Mouse (Mus musculus) forebrain, embryonic 13.5 days (tissue): ENCODE results near the gene Ucp2. TPM values are rescaled to one million over a fixed set of nuclear protein-coding genes. Genes with fewer than 3 reads are reported as not detected.

Experiments used
- ATAC-seq: fragments of 200-750 bp; cut with Nextera tagmentation; 2 replicates; pipeline ENCODE4 v1.8.0; 2017
- H3K27ac ChIP-seq: fragments of 300-500 bp; sonication (generic); 2 replicates; pipeline ENCODE4 v1.5.1; 2015; ENCODE audit warnings: inconsistent platforms, mild to moderate bottlenecking, moderate library complexity
- H3K27me3 ChIP-seq: fragments of 300-500 bp; sonication (generic); 2 replicates; pipeline ENCODE4 v1.6.1; 2015; ENCODE audit warnings: mild to moderate bottlenecking, inconsistent platforms
- H3K36me3 ChIP-seq: fragments of 300-500 bp; sonication (generic); 2 replicates; pipeline ENCODE4 v1.6.1; 2015; ENCODE audit warnings: mild to moderate bottlenecking, inconsistent platforms; ENCODE audit not compliant: poor library complexity, severe bottlenecking
- H3K4me1 ChIP-seq: fragments of 300-500 bp; sonication (generic); 2 replicates; pipeline ENCODE4 v1.6.1; 2015; ENCODE audit warnings: inconsistent platforms
- H3K4me2 ChIP-seq: fragments of 300-500 bp; sonication (generic); 2 replicates; pipeline ENCODE4 v1.6.1; 2015; ENCODE audit warnings: inconsistent platforms, mild to moderate bottlenecking, moderate library complexity
- H3K4me3 ChIP-seq: fragments of 300-500 bp; sonication (generic); 2 replicates; pipeline ENCODE4 v1.5.1; 2015; ENCODE audit warnings: mild to moderate bottlenecking, inconsistent platforms
- H3K9ac ChIP-seq: fragments of 300-500 bp; sonication (generic); 2 replicates; pipeline ENCODE4 v1.6.1; 2015; ENCODE audit warnings: mild to moderate bottlenecking, inconsistent platforms
- H3K9me3 ChIP-seq: fragments of 300-500 bp; sonication (generic); replicated peaks from 2 replicates; pipeline ENCODE4 v1.6.1; 2016; ENCODE audit warnings: inconsistent platforms
- WGBS: fragments of 180-500 bp; shearing (Covaris S2); methylation state at CpG from one replicate; pipeline ENCODE4 v1.1.7; 2015; 5-methylcytosine and 5-hydroxymethylcytosine counted together
- polyA plus RNA-seq: library from polyadenylated mRNA; unstranded; fragments of >200 nt; fragmentation: Nextera tagmentation; extraction: Ambion mirVana; gene quantifications from 2 replicates; pipeline ENCODE4 v1.2.1, GENCODE M21; 2015

The Ucp2 gene
- polyA plus RNA-seq, 1 experiment from 2014 or later, result 43.9 TPM

DNA sequence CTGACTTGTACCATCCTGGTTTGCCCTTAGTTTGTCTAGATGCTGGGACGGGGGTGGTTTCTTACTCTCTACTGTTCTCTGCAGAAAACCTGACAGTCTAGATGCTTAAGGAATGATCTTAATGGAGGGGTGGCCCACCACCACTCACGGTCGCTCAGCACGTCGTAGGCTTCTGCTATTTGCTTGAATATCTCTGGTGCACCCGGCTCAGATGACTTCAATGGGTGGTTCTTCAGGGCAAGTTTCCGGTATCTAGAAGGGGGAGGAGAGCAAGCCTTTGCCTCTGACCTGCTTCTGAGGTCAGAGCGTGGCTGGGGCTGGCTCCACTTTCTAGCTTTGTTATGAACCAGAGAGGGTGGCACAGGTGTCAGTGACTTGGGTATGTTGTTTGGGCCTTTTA is 18.5 kb downstream of the Ucp2 start:
- Histone ChIP-seq H3K36me3 (no peaks in the 10 kb centered on the region), H3K9me3 (no peaks in the 10 kb centered on the region), H3K4me2 (no peak overlapping the region), H3K27me3 (no peaks in the 10 kb centered on the region), H3K4me1 (no peaks in the 10 kb centered on the region), H3K4me3 (no peak overlapping the region), H3K9ac (no peak overlapping the region), H3K27ac (no peak overlapping the region)
- WGBS, result 86% methylated on average over 8 of the region's 8 CpGs
- no peak for ATAC-seq

DNA sequence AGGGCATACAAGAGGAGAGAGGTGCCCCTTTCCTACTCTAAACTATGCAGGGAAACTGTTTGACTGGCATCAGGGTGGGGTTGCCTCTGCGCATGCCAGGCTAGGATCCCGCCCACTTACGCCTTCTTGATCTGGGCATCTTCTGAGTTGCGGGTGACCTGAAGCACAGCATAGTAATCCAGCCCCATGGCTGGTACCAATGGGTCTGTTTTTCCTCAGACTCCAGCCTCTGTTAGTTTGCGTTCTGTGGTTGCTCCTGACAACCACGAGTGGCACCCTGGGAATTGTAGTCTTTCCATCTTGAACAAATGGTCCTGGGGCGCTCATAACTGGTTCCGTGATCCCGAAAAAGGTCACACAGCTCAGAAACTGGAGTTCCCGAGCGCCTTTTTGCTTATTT is 21.4 kb downstream of the Ucp2 start, which contains the start of gene Dnajb13:
TSS of gene Dnajb13 (minus strand) at position 388 of the 400 bp plus-strand sequence.
- Histone ChIP-seq H3K4me2 (peak within 1 kb of the TSS; percentile 16; the same call in 1 of the 2 replicates), H3K4me3 (no peak within 1 kb of the TSS), H3K27ac (no peak within 1 kb of the TSS), H3K9me3 (no peaks in the 10 kb centered on the region), H3K27me3 (no peaks in the 10 kb centered on the region), H3K4me1 (no peaks in the 10 kb centered on the region), H3K9ac (no peak within 1 kb of the TSS), H3K36me3 (no peaks in the 10 kb centered on the region)
- WGBS, result 49% methylated on average over 11 of the region's 11 CpGs
- no peak for ATAC-seq

GRCm38 (mm10) chr7:100520204-100520603 is 27.1 kb downstream of the Ucp2 start:
- H3K27ac ChIP-seq, result no peak overlapping the region
- 66% methylated on average over 7 of the region's 7 CpGs for WGBS
- no peaks in the 10 kb centered on the region for H3K4me1 ChIP-seq

GRCm38 (mm10) chr7:100520663-100521285 is 27.6 kb downstream of the Ucp2 start:
- Histone ChIP-seq H3K27ac (no peak overlapping the region), H3K4me3 (no peak overlapping the region), H3K4me2 (no peak overlapping the region), H3K9me3 (no peaks in the 10 kb centered on the region), H3K36me3 (no peaks in the 10 kb centered on the region), H3K9ac (no peak overlapping the region), H3K4me1 (no peaks in the 10 kb centered on the region), H3K27me3 (no peaks in the 10 kb centered on the region)
- WGBS, result 24% methylated on average over 10 of the region's 10 CpGs
- ATAC-seq, result peak; percentile 41; the same call in 1 of the 2 replicates

More at GRCm38 (mm10) chr7:100520204-100520603, 27.1 kb downstream of the Ucp2 start:
- no peaks in the 10 kb centered on the region for H3K36me3 ChIP-seq
- H3K4me2 ChIP-seq, result no peak overlapping the region
- no peak overlapping the region for H3K9ac ChIP-seq
- H3K4me3 ChIP-seq, result no peak overlapping the region
- H3K9me3 ChIP-seq, result no peaks in the 10 kb centered on the region
- H3K27me3 ChIP-seq, result no peaks in the 10 kb centered on the region
- 0 out of 2 replicates have a peak, but pooled peaks have one; percentile 13 for ATAC-seq

DNA sequence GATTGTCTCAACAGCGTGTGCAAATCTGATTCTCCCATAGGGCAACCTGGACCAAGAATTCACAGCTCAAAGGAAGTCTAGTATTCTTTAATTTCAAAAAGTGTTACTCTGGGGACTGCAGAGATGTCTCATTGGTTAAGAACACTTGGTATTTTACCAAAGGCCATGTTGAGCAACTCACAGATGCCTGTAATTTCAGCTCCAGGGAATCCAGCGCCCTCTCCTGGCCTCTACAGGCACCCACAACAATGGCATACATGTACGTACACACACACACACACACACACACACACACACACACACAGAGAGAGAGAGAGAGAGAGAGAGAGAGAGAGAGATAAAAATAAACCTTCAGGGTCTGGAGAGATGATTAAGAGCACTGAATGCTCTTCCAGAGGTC is 29.1 kb downstream of the Ucp2 start:
- WGBS, result 68% methylated on average over 3 of the region's 3 CpGs
- H3K9me3 ChIP-seq, result no peaks in the 10 kb centered on the region
- H3K27me3 ChIP-seq, result no peaks in the 10 kb centered on the region
- H3K27ac ChIP-seq, result no peak overlapping the region
- no peak for ATAC-seq
- no peaks in the 10 kb centered on the region for H3K4me1 ChIP-seq
- H3K36me3 ChIP-seq, result no peaks in the 10 kb centered on the region
- H3K9ac ChIP-seq, result no peak overlapping the region
- no peak overlapping the region for H3K4me2 ChIP-seq
- no peak overlapping the region for H3K4me3 ChIP-seq

GRCm38 (mm10) chr7:100524669-100525068 is 31.5 kb downstream of the Ucp2 start:
- Histone ChIP-seq H3K9ac (no peak overlapping the region), H3K4me2 (no peak overlapping the region), H3K27me3 (no peaks in the 10 kb centered on the region), H3K4me1 (no peaks in the 10 kb centered on the region), H3K9me3 (no peaks in the 10 kb centered on the region), H3K36me3 (no peaks in the 10 kb centered on the region), H3K4me3 (no peak overlapping the region), H3K27ac (no peak overlapping the region)
- WGBS, result 79% methylated on average over 8 of the region's 8 CpGs
- no peak for ATAC-seq

DNA sequence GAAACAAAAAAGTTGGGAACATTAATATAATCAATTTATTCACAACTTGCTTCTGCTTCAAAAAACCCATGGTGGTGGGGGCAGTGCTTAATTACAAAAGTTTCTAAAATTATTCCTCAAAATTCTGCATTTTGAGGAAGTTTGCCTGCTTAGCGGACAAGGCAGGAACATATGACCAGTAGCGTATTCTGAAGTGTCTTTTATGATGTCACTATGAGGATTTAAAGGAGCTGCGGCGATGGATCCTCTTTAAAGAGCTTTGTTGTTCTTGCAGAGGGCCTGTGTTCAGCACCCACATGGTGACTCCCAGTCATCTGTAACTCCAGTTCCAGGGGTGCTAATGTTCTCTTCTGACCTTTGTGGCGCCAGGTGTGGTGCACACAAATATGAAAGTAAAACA is 37.6 kb downstream of the Ucp2 start:
- no peak for ATAC-seq
- H3K4me3 ChIP-seq, result no peak overlapping the region
- H3K9ac ChIP-seq, result no peak overlapping the region
- H3K4me2 ChIP-seq, result no peak overlapping the region
- H3K4me1 ChIP-seq, result no peaks in the 10 kb centered on the region
- no peaks in the 10 kb centered on the region for H3K9me3 ChIP-seq
- 96% methylated on average over 5 of the region's 5 CpGs for WGBS
- H3K27me3 ChIP-seq, result no peaks in the 10 kb centered on the region
- no peak overlapping the region for H3K27ac ChIP-seq
- no peaks in the 10 kb centered on the region for H3K36me3 ChIP-seq

GRCm38 (mm10) chr7:100533503-100533902 is 40.4 kb downstream of the Ucp2 start:
- H3K4me1 ChIP-seq, result peaks cover 11% of the 10 kb centered on the region
- H3K27me3 ChIP-seq, result no peaks in the 10 kb centered on the region
- H3K9me3 ChIP-seq, result no peaks in the 10 kb centered on the region
- no peak for ATAC-seq
- H3K4me3 ChIP-seq, result no peak overlapping the region
- no peak overlapping the region for H3K4me2 ChIP-seq
- 84% methylated on average over 2 of the region's 2 CpGs for WGBS
- H3K36me3 ChIP-seq, result no peaks in the 10 kb centered on the region
- no peak overlapping the region for H3K9ac ChIP-seq
- H3K27ac ChIP-seq, result no peak overlapping the region

DNA sequence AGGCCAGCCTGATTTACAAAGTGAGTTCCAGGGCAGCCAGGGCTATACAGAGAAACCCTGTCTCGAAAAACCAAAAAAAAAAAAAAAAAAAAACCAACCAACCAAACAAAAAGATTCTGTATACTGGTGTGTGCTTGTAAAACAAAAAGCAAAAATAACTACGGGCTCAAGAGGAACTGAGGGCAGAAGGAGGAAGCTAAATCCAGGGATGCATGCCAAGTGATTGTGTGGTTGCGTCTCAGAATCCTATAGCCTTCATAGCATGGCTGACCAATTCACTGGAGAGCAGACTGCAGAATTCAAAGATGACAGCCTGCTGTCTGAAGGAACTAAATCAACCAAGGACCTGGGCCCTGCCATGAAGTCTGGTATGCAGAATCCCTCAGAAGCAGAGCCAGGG is 41.1 kb downstream of the Ucp2 start:
- Histone ChIP-seq H3K9ac (no peak overlapping the region), H3K4me2 (no peak overlapping the region), H3K27me3 (no peaks in the 10 kb centered on the region), H3K27ac (no peak overlapping the region), H3K4me1 (peaks cover 11% of the 10 kb centered on the region), H3K4me3 (no peak overlapping the region), H3K9me3 (no peaks in the 10 kb centered on the region), H3K36me3 (peaks cover 6% of the 10 kb centered on the region)
- WGBS, result 80% methylated on average over 3 of the region's 3 CpGs
- ATAC-seq, result no peak

- no peak overlapping the region for H3K9ac ChIP-seq
- H3K4me2 ChIP-seq, result peak overlapping the region; percentile 67; the same call in 1 of the 2 replicates
- H3K9me3 ChIP-seq, result no peaks in the 10 kb centered on the region
- ATAC-seq, result no peak
- peaks cover 15% of the 10 kb centered on the region for H3K36me3 ChIP-seq
- 83% methylated on average over 2 of the region's 2 CpGs for WGBS
- H3K4me1 ChIP-seq, result peaks cover 11% of the 10 kb centered on the region
- H3K4me3 ChIP-seq, result peak overlapping the region; percentile 71; the same call in 1 of the 2 replicates
- no peaks in the 10 kb centered on the region for H3K27me3 ChIP-seq
- no peak overlapping the region for H3K27ac ChIP-seq
Observed at GRCm38 (mm10) chr7:100535831-100536230, 42.7 kb downstream of the Ucp2 start.

DNA sequence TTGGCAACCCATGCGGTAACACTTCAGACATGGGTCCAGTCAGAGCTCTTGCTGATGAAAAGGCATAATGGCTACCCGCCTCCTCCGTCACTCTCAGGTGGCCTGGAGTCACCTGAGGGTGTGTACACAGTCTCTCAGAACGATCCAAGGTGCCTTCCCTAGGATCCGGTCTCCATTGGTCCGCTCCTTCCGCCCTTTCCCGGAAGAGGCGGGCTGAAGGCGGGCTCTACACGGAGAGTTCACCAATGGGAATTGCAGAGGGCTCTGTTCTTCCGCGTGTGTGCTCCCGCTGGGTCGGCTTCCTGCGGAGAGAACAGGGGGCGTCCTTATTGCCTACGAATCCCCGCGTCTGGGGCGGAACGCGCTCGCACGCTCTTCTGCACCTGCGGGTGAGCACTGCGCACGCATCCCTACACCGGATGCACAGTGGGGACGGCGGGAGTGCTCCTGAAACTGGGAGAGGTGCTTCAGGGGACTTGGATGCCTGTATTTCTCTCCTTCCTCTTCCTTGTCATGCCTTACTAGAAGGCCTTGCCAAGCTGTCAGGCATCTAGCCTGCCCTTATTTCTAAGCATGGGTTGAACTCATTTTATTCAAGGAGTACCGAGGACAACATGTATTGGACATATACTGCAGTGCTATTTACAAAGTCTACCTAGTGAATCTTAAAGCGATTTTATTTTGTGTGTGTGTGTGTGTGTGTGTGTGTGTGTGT is 43.8 kb downstream of the Ucp2 start, which contains the start of gene Coa4:
TSS of gene Coa4 (plus strand) at position 268 of the 715 bp plus-strand sequence.
- peaks cover 15% of the 10 kb centered on the region for H3K36me3 ChIP-seq
- H3K27me3 ChIP-seq, result no peaks in the 10 kb centered on the region
- peak within 1 kb of the TSS; percentile 67 for H3K4me2 ChIP-seq
- no peaks in the 10 kb centered on the region for H3K9me3 ChIP-seq
- peaks cover 11% of the 10 kb centered on the region for H3K4me1 ChIP-seq
- H3K9ac ChIP-seq, result peak within 1 kb of the TSS; percentile 83
- under 1% methylated on average over 33 of the region's 33 CpGs for WGBS
- H3K27ac ChIP-seq, result peak within 1 kb of the TSS; percentile 87
- ATAC-seq, result peak; percentile 100
- H3K4me3 ChIP-seq, result peak within 1 kb of the TSS; percentile 71

- H3K9me3 ChIP-seq, result no peaks in the 10 kb centered on the region
Observed at GRCm38 (mm10) chr7:100537519-100537902, 44.4 kb downstream of the Ucp2 start.

More at GRCm38 (mm10) chr7:100537519-100537902, 44.4 kb downstream of the Ucp2 start:
- Histone ChIP-seq H3K27ac (peak overlapping the region; percentile 87), H3K4me2 (peak overlapping the region; percentile 67), H3K9ac (peak overlapping the region; percentile 83), H3K4me3 (peak overlapping the region; percentile 71), H3K27me3 (no peaks in the 10 kb centered on the region), H3K36me3 (peaks cover 15% of the 10 kb centered on the region), H3K4me1 (peaks cover 11% of the 10 kb centered on the region)
- WGBS, result 32% methylated on average over 7 of the region's 7 CpGs
- no peak for ATAC-seq
